Mouse (Mus musculus) thymus, adult 2 months (tissue): ENCODE results near the gene Gm20696.

Experiments used
- CTCF ChIP-seq: fragments of 200-500 bp; IDR thresholded peaks from 2 replicates; pipeline ENCODE4 v1.5.1; 2012; ENCODE audit warnings: mild to moderate bottlenecking, control low read depth, low read length, moderate library complexity, borderline replicate concordance; ENCODE audit not compliant: control insufficient read depth, poor library complexity, insufficient read depth; ENCODE audit errors: extremely low read depth
- POLR2A ChIP-seq: fragments of 200-500 bp; IDR thresholded peaks from 2 replicates; pipeline ENCODE4 v1.6.1; 2012; ENCODE audit warnings: mild to moderate bottlenecking, low read length, control low read depth, moderate library complexity; ENCODE audit not compliant: control insufficient read depth, poor library complexity, insufficient read depth; ENCODE audit errors: extremely low read depth

- TF ChIP-seq POLR2A, result no peak
- no peak for TF ChIP-seq CTCF
Measured at GRCm38 (mm10) chr6:99527457-99528105, 139.0 kb downstream of the Gm20696 start.
